Mouse (Mus musculus) thymus, postnatal 36 days (tissue): ENCODE data around the gene Sec24d.
A peak's percentile ranks its signal among the peaks of the same experiment; 100 is the strongest.

Source experiments
- DNase-seq, 2 experiments: peaks; one replicate each; pipeline ENCODE4 v3.0.0; 2022; ENCODE audit warnings: mixed read lengths in 2 of 2

Sec24d gene

DNA sequence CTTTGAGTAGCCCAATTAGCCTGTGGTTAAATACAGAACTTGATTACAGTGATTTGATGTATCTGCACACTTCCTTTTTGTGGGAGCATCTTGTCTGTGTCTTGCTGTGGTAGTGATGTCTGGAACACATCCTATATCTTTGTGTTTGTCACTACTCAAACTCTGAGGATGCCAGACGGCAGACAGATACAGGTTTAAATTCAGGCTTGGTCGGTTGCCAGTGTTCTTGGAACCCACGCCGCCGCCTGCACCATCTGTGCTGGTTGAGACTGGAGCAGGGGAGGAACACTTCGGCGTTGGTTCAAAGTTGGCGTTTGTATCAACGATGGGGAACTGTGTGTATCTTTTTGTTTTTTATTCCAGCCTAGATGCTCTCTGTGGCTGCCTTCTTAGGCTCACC is 31.0 kb downstream of the Sec24d start:
- DNase-seq = no peak

- no peak for DNase-seq
These were observed 34.3 kb downstream of the Sec24d start for GRCm38 (mm10) chr3:123301521-123301920.

- DNase-seq = no peak
These were observed 38.4 kb downstream of the Sec24d start for GRCm38 (mm10) chr3:123305611-123306010.

GRCm38 (mm10) chr3:123307446-123307845 is 40.2 kb downstream of the Sec24d start:
- DNase-seq = no peak

GRCm38 (mm10) chr3:123309141-123309540 is 41.9 kb downstream of the Sec24d start:
- DNase-seq = no peak

DNA sequence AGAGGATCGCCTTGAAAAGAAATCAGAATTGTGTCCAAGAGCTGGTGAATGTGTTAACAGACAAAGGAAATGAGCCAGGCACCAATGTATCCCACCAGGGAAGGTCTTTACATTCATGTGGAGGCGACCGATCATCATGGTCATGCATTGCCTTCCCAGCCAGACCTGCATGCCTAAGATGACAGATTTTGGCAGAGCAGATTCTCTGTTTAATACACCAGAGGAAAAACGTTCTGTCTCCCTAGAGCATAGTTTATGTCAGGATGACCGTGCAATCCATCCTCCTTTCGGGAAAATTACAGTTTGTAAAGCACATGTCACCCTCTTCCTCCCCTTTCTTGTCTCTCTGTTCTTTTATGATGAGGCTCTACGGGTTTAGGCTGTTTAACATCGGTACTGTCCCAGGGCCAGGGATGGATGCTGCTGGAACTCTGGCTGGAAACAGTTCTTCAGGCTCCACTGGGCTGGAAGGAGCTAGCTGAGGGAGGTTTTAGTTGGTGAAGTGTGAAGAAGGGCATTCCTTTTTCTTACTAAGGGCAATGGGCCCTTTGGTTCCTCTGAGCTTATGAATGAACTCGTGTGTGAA is 45.3 kb downstream of the Sec24d start:
- DNase-seq = no peak

DNA sequence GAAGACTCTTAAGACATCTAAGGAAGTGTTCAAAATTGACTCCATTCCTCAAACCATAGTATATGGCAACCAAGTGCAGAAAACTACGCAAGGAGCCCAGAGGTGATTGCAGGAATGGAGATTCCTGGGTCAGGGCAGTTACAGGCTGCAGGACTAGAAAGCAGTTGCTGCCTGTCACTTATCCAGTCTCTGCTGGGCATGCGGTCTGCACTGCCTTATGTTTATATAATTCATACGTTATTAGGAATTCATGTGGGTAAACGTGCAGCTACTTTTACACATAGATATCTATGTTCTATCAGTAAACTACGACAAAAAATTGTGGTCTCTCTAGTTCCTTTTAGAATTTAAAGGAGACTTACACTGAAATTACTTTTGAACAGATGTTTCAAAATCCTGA is 46.2 kb downstream of the Sec24d start:
- no peak for DNase-seq

- peak; percentile 14 to 16 for DNase-seq
These were observed 46.8 kb downstream of the Sec24d start for GRCm38 (mm10) chr3:123313920-123314614.

DNA sequence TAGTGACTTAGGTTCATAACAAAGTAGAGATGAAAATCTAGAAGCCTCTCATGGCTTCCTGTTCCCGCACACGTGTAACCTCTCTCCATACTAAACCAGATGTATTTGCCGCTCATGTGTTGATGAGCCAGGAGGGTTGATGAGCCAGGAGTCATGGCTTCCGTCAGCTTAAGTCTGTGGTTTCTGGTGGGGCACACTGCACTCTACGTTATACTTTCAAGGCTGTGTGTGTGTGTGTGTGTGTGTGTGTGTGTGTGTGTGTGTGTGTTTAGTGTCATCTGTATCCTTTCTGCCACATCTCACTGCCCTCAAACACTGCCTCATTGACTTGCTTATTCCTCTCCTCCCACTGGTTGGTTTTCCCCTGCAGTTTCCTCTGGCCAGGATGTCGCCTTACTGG is 48.8 kb downstream of the Sec24d start:
- peak; percentile 7 to 41 for DNase-seq

DNA sequence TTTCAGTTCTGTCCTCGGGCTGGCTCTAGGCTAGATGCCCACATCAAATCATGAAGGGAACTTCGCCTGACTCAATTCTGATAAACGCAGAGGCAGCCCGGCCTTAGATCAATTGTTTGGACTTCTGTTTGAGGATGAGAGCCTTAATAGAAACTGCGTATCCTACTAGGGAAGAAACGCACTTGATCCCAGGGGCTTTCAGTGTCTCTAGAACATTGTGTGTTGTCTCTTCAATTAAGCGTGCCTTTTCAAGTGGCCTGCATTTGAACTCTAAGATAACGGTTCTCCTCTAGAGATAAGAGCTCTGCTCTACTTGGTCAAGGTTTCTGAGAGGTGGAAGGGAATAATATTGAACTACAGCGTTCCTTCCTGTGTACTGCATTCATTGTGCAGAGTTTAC is 49.8 kb downstream of the Sec24d start:
- DNase-seq = no peak

- no peak for DNase-seq
These were observed 53.1 kb downstream of the Sec24d start for GRCm38 (mm10) chr3:123320341-123320740.

GRCm38 (mm10) chr3:123321612-123322011 is 54.4 kb downstream of the Sec24d start:
- no peak for DNase-seq

- DNase-seq = no peak
These were observed 54.9 kb downstream of the Sec24d start for GRCm38 (mm10) chr3:123322147-123322546.

GRCm38 (mm10) chr3:123324326-123324725 is 57.1 kb downstream of the Sec24d start:
- no peak for DNase-seq

DNA sequence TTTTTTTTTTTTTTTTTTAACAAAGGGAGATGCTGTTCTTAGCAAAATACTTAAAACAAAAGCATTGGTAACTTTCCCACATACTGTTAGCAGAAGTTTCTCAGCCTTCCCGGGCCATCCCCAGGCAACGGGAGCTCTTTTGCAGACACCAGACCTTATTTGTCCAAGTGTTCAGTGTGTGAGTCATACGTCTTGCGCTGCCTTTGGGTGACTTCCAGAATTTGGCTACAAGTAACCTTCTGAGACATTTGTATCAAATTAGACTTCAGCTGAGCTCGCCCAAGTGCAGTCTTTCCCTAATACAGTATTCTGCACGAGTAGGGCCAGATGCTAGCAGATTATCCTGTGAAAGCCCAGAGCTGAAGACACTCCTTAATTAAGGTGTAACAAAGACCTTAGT is 62.0 kb downstream of the Sec24d start:
- no peak for DNase-seq

- DNase-seq = no peak
These were observed 63.0 kb downstream of the Sec24d start for GRCm38 (mm10) chr3:123330221-123330620.

- no peak for DNase-seq
These were observed 65.2 kb downstream of the Sec24d start for GRCm38 (mm10) chr3:123332330-123333054.

DNA sequence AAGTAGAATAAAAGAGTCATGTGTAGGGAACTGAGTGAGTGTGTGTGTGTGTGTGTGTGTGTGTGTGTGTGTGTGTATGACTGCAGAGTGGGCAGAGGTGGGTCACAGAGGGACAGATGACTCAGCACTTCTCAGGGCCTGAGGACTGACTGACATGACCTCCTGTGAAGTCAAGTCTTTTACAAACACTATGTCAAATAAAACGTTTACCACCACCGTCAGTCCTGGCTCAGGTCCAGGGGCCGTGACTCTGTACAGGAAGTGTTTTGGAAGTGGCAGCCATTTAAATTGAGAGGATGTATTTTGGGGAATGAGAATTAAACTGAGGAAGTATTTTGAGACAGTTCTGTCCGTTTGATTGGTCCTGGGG is 65.8 kb downstream of the Sec24d start:
- DNase-seq = no peak

DNA sequence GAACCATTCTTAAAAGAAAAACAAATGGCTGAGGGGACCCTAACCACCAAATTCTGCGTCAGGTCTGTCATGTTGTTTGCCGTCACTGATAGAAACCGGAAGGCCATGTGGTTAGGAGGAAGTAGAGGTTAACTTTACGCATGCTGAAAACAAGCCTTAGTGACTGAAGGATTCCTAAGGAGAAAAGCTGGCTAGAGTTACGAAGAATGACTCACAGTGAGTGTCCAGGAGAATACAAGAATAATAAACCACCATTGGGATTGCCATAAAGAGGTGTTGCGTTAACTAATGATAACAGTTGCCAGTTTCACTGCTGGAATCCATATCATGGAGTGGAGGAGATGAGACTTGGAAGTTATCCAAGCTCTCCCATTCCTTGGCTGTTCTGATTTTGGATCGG is 67.7 kb downstream of the Sec24d start:
- DNase-seq = no peak

DNA sequence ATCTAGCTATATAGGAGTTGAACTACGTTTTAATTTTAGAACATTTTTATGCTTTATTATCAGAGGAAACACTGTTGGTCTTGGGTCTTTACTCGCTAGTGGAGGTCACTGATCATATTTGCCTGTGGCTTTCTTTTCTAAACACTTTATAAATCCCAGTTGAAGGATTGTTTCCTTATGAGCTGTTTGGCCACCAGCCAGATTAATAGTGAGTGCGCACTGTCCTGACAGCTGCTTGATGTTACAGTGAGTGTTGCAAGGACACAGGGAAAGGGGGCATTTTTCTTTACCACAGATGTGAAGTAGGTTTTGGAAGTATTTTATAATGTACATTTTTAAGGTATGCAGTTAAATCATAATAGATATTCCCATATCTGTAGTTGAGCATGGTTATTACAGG is 68.2 kb downstream of the Sec24d start:
- DNase-seq = no peak

GRCm38 (mm10) chr3:123336455-123336854 is 69.2 kb downstream of the Sec24d start:
- DNase-seq = no peak

- no peak for DNase-seq
These were observed 69.7 kb downstream of the Sec24d start for GRCm38 (mm10) chr3:123336951-123337350.

DNA sequence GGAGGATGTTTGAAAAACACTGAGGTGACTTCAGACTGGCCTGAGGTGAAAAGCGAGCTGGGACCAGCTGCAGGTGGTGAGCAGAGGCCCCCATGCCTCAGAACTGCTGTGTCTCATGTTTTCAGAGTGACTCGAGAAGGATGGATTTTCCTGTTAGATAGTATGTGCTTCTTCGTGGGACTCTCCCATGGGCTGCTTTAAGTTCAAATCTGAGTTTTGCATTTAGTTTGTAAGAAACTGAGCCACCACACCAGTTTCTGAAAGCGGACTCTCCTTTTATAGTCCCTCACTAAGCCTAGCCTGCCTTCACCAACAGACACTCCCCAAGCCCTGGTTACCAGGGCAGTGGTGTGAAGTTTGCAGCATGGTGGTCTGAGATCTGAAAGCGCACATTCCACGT is 70.6 kb downstream of the Sec24d start:
- no peak for DNase-seq

DNA sequence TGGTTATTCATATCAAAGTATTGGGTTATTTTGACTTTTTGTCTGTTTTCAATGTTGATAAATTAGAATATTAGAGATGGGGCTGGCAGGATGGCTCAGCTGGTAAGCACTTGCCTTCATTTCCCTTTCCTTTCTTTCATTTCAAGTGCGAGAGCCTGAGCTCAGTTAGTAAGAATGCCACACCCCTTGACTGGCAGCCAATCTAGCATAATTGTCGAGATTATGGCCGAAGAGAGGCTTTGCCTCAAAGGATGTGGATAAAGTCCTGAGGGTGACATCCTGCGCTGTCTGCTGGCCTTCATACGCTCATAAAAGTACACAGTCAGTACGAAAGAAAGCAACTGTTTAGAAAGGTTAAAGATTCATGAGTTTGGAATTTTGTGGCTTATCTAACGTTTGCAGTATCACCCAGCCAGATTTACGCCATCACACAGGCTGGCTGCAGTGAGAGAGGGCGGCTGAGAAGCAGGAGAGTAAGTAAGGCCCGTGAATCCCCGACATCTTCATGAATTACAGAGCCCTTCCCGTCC is 71.5 kb downstream of the Sec24d start:
- no peak for DNase-seq
